Mouse (Mus musculus) cerebellum, adult 2 months (tissue): ENCODE measurements around the gene Katnal1.

Experiments
- CTCF ChIP-seq: fragments of 200-500 bp; IDR thresholded peaks from 2 replicates; pipeline ENCODE4 v1.5.1; 2011; ENCODE audit warnings: low read depth, mild to moderate bottlenecking, control low read depth, low read length, moderate library complexity, borderline replicate concordance; ENCODE audit not compliant: insufficient read depth
- POLR2A ChIP-seq: fragments of 200-500 bp; IDR thresholded peaks from 2 replicates; pipeline ENCODE4 v1.6.1; 2011; ENCODE audit warnings: low read length, control low read depth, borderline replicate concordance; ENCODE audit not compliant: insufficient read depth

DNA sequence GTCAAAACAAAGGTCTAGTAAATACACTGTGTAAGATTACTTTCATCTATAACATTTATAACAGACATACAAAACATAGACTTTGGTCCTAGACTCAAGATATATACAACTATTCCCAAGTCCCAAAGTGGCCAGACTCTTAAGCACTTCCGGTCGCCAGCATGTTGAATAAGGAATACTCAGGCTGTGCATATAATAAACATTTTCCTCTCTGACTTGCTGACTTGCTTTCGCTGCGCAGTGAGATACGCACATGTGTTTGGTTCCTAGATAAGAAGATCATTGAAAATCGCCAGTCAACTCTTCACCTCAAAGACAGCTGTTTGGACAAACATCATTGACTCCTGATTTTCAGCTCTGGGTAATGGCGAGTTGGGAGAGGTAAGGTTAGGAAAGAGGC, 61.9 kb downstream of the Katnal1 start:
- TF ChIP-seq POLR2A (no peak), CTCF (no peak)
